ENCODE assay signal across 12 mouse cellular contexts in genomic region chr1:97599101-97599500, GRCm38 (mm10).
"Had no signal": no experiment of that assay in that cellular context is flagged by ENCODE, and none has a peak within 500 bp of the region (broad histone marks: within the 10 kb centered on the region; RNA-seq: fewer than 3 reads in every experiment).

No protein-coding gene starts in this region.

- H3K27me3 ChIP-seq: liver, embryonic 13.5 days; lung, embryonic 15.5 days; megakaryocyte, embryonic 14.5 days; midbrain, embryonic 12.5 days had no signal

- H3K4me1 ChIP-seq: limb, embryonic 10.5 days; liver, embryonic 13.5 days; lung, embryonic 15.5 days; megakaryocyte, embryonic 14.5 days; midbrain, embryonic 12.5 days had no signal

- H3K4me3 ChIP-seq: left cerebral cortex, adult 2 months; limb, embryonic 10.5 days; liver, embryonic 13.5 days; lung, embryonic 15.5 days; megakaryocyte, embryonic 14.5 days; midbrain, embryonic 12.5 days had no signal

- H3K27ac ChIP-seq: left cerebral cortex, adult 2 months; limb, embryonic 10.5 days; liver, embryonic 13.5 days; lung, embryonic 15.5 days; macrophage; midbrain, embryonic 12.5 days; stomach, postnatal 0 days had no signal

- H3K9me3 ChIP-seq: limb, embryonic 10.5 days; liver, embryonic 13.5 days; lung, embryonic 15.5 days; megakaryocyte, embryonic 14.5 days; midbrain, embryonic 12.5 days had no signal

- H3K4me2 ChIP-seq: liver, embryonic 13.5 days; lung, embryonic 15.5 days; midbrain, embryonic 12.5 days had no signal

- ATAC-seq: intestine, embryonic 16.5 days; liver, postnatal 0 days had no signal

- H3K36me3 ChIP-seq: limb, embryonic 10.5 days; liver, embryonic 13.5 days; lung, embryonic 15.5 days; midbrain, embryonic 12.5 days had no signal

- H3K9ac ChIP-seq: liver, embryonic 13.5 days; liver, postnatal 0 days; lung, embryonic 15.5 days; midbrain, embryonic 12.5 days had no signal

- DNase-seq: liver, embryonic 13.5 days; liver, postnatal 0 days; lung, postnatal 14 days; thymus, postnatal 4 days had no signal
